Mouse (Mus musculus) heart, adult 2 months (tissue): ENCODE measurements around the gene Erc2.

Source experiments
- CTCF ChIP-seq: fragments of 200-600 bp; IDR thresholded peaks from 2 replicates; pipeline ENCODE4 v1.8.1; 2022; ENCODE audit warnings: antibody characterized with exemption, mild to moderate bottlenecking, moderate library complexity
- EP300 ChIP-seq: fragments of 200-500 bp; IDR thresholded peaks from 2 replicates; pipeline ENCODE4 v1.6.1; 2011; ENCODE audit warnings: low read depth, low read length, control low read depth; ENCODE audit not compliant: insufficient read depth
- POLR2A ChIP-seq: fragments of 200-500 bp; IDR thresholded peaks from 2 replicates; pipeline ENCODE4 v1.6.1; 2011; ENCODE audit warnings: mild to moderate bottlenecking, low read depth, low read length, control low read depth; ENCODE audit not compliant: insufficient read depth

GRCm38 (mm10) chr14:28426610-28427009 is 804.4 kb downstream of the Erc2 start:
- TF ChIP-seq POLR2A (no peak), CTCF (no peak), EP300 (no peak)
